Mouse (Mus musculus): ENCODE results near the gene Actr10.
A peak's percentile ranks its signal among the peaks of the same experiment; 100 is the strongest.

The Actr10 gene

GRCm38 (mm10) chr12:70958640-70959039, 21.0 kb downstream of the Actr10 start:
- DNase-seq (ENCODE audit: extremely low read depth, low read depth, low spot score), result no peak

- no peak for DNase-seq (ENCODE audit: extremely low read depth, low read depth, low spot score)
Measured at GRCm38 (mm10) chr12:70967581-70967980, 29.9 kb downstream of the Actr10 start.

GRCm38 (mm10) chr12:70968141-70968790, 30.6 kb downstream of the Actr10 start:
- no peak for DNase-seq (ENCODE audit: extremely low read depth, low read depth, low spot score)

GRCm38 (mm10) chr12:70968791-70969307, 31.2 kb downstream of the Actr10 start:
- no peak for DNase-seq (ENCODE audit: extremely low read depth, low read depth, low spot score)

GRCm38 (mm10) chr12:70969485-70970184, 32.0 kb downstream of the Actr10 start:
- DNase-seq (ENCODE audit: extremely low read depth, low read depth, low spot score), result no peak

- no peak for DNase-seq (ENCODE audit: extremely low read depth, low read depth, low spot score)
Measured at GRCm38 (mm10) chr12:70973831-70974230, 36.2 kb downstream of the Actr10 start.

GRCm38 (mm10) chr12:70974441-70975266, 37.0 kb downstream of the Actr10 start, which contains the start of gene Psma3:
Psma3 (plus strand) TSS chr12:70974621.
- DNase-seq (ENCODE audit: extremely low read depth, low read depth, low spot score), result peak; percentile 77

GRCm38 (mm10) chr12:70975406-70975805, 37.7 kb downstream of the Actr10 start:
- DNase-seq (ENCODE audit: extremely low read depth, low read depth, low spot score), result no peak

GRCm38 (mm10) chr12:70975891-70976290, 38.2 kb downstream of the Actr10 start:
- DNase-seq (ENCODE audit: extremely low read depth, low read depth, low spot score), result no peak

- peak; percentile 52 for DNase-seq (ENCODE audit: extremely low read depth, low read depth, low spot score)
Measured at GRCm38 (mm10) chr12:70978345-70978744, 40.7 kb downstream of the Actr10 start.

- DNase-seq (ENCODE audit: extremely low read depth, low read depth, low spot score), result no peak
Measured at GRCm38 (mm10) chr12:70984855-70985550, 47.3 kb downstream of the Actr10 start.

GRCm38 (mm10) chr12:70997225-70997624, 59.6 kb downstream of the Actr10 start:
- no peak for DNase-seq (ENCODE audit: extremely low read depth, low read depth, low spot score)

GRCm38 (mm10) chr12:70999423-70999903, 61.8 kb downstream of the Actr10 start:
- no peak for DNase-seq (ENCODE audit: extremely low read depth, low read depth, low spot score)

- DNase-seq (ENCODE audit: extremely low read depth, low read depth, low spot score), result no peak
Measured at GRCm38 (mm10) chr12:71000344-71000743, 62.7 kb downstream of the Actr10 start.

GRCm38 (mm10) chr12:71001456-71001855, 63.8 kb downstream of the Actr10 start:
- no peak for DNase-seq (ENCODE audit: extremely low read depth, low read depth, low spot score)

- DNase-seq (ENCODE audit: extremely low read depth, low read depth, low spot score), result no peak
Measured at GRCm38 (mm10) chr12:71003760-71004426, 66.2 kb downstream of the Actr10 start.

GRCm38 (mm10) chr12:71006141-71006540, 68.5 kb downstream of the Actr10 start:
- no peak for DNase-seq (ENCODE audit: extremely low read depth, low read depth, low spot score)

GRCm38 (mm10) chr12:71006901-71007300, 69.2 kb downstream of the Actr10 start:
- DNase-seq (ENCODE audit: extremely low read depth, low read depth, low spot score), result no peak

GRCm38 (mm10) chr12:71009769-71010168, 72.1 kb downstream of the Actr10 start:
- no peak for DNase-seq (ENCODE audit: extremely low read depth, low read depth, low spot score)

Data from fat pad, adult 2 months (tissue).